Mouse (Mus musculus) macrophage (primary cell): Measurements from ENCODE around the gene Edil3. TPM values are rescaled to one million over a fixed set of nuclear protein-coding genes. Genes with fewer than 3 reads are reported as not detected.
"Not testable (repeated sequence)": the region's sequence is repeated elsewhere in the genome, so short reads cannot be mapped to it uniquely, and the experiment has no call there.

ENCODE experiments used
- H3K27ac ChIP-seq: fragments of 350-480 bp; formaldehyde crosslinking; 2 replicates; pipeline ENCODE4 v1.9.0; 2021
- H3K36me3 ChIP-seq: fragments of 350-480 bp; formaldehyde crosslinking; 2 replicates; pipeline ENCODE4 v1.9.0; 2021; ENCODE audit errors: inconsistent target
- H3K4me3 ChIP-seq: fragments of 350-480 bp; formaldehyde crosslinking; 2 replicates; pipeline ENCODE4 v1.9.0; 2021; ENCODE audit errors: inconsistent target
- H3K79me2 ChIP-seq: fragments of 350-480 bp; formaldehyde crosslinking; 2 replicates; pipeline ENCODE4 v1.9.0; 2021; ENCODE audit errors: inconsistent target
- WGBS: methylation state at CpG from one replicate; pipeline ENCODE4 v1.1.7; 2026; ENCODE audit warnings: inconsistent platforms; ENCODE audit not compliant: missing documents; 5-methylcytosine and 5-hydroxymethylcytosine counted together
- polyA plus RNA-seq: library from polyadenylated mRNA; stranded (reverse); fragments of 250-400 nt; gene quantifications from 3 replicates; pipeline ENCODE4 v1.2.4, GENCODE M21; 2018; ENCODE audit warnings: inconsistent platforms

The Edil3 gene
- polyA plus RNA-seq, 1 experiment from 2014 or later, result 0.62 TPM

DNA sequence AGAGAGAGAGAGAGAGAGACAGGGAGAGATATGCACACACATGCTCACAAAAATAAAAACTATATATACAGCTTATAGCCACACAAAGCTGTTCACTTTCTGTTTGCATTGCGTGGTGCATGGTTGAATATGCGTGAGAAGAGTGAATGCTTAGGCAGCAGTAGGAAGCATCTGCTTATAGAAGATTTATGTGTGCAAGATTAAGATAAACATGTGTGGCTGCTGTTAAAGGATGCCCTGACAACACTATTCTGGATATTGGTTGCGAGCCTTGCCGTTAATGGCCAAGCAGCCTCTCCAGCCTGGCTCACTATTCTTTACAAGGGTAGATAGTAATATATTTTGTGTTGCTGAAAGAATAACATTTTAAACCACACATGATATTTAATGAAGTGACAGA is 28.5 kb downstream of the Edil3 start:
- H3K36me3 ChIP-seq, result no peaks in the 10 kb centered on the region
- 37% methylated on average over 4 of the region's 4 CpGs for WGBS
- H3K4me3 ChIP-seq, result no peak overlapping the region
- no peak overlapping the region for H3K27ac ChIP-seq
- H3K79me2 ChIP-seq, result no peaks in the 10 kb centered on the region

DNA sequence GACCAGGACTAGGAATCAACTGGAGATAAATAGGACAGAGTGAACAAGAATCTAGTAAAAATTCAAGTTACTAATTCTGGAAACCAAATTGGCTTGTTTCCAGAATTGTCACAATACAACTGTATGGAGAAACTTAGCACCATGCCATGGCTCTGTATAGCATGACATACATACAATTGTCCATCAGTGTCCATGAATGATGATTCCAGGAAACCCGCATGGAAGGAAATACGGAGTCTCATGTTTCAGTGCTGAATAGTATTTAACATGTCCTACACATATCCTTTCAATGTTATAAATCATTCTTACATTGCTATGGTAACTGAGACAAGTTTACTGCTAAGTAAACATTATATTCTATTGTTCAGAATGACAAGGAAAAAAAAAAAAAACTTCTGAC is 58.7 kb downstream of the Edil3 start:
- Histone ChIP-seq H3K36me3 (no peaks in the 10 kb centered on the region), H3K79me2 (no peaks in the 10 kb centered on the region), H3K4me3 (no peak overlapping the region), H3K27ac (no peak overlapping the region)
- WGBS, result 79% methylated on average over 2 of the region's 2 CpGs

DNA sequence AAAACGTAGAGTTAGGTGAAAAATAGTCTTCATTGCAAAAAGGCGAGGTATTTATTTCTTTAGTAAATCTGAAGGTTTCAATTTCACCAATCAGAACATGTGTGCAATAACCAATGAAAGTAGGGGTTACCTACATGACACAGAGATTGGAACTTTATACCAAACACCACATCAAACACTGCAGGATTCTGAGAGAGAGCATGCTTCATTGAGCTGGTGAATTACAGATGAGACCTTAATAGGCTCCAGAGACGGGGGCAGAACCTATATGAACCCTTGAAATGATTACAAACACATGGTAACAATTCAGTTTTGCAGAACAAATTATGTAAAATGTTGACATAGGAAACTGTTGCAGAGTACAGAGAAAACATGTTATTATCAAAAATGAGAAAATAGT is 69.5 kb downstream of the Edil3 start:
- H3K79me2 ChIP-seq, result no peaks in the 10 kb centered on the region
- no peak overlapping the region for H3K4me3 ChIP-seq
- H3K27ac ChIP-seq, result no peak overlapping the region
- 86% methylated on average over 3 of the region's 3 CpGs for WGBS
- H3K36me3 ChIP-seq, result no peaks in the 10 kb centered on the region

DNA sequence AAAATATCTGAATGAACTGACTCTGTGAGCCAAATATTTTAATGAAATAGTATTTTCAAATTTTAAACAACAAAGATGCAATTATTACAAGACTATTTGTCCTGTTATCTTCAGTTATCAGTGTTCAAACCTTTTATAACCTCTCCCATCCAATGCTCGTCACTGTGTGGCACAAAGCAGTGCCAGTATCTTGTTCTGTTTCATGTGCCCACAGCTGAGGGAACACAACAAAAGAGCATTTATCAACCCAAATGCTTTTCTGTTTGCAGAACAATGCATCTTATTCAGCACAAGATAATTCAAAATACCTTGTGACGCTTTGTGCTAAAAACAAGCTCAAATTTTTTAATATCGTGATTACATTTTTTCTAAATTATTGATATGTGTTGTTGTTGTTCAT is 78.8 kb downstream of the Edil3 start:
- Histone ChIP-seq H3K79me2 (no peaks in the 10 kb centered on the region), H3K27ac (no peak overlapping the region), H3K4me3 (no peak overlapping the region), H3K36me3 (no peaks in the 10 kb centered on the region)
- 94% methylated on average over 3 of the region's 3 CpGs for WGBS

DNA sequence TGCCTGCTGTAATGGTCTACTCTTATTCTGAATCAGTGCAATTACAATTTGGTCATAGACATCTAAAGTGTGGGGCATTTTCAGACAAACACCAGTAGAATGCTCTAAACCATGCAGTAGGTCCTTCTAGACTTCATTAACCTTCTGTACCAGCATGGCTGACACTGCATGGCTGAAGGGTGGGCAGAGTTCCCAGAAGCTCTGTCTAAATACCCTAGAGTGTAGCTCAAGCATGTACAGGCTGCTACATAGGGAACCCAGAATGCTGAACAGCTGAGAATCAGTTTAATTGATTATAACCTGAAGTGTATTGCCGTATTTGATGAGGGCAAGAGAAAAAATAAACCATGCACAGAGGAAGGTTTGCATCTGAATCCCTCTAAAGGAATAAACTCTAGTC is 86.1 kb downstream of the Edil3 start:
- no peaks in the 10 kb centered on the region for H3K36me3 ChIP-seq
- WGBS, result 91% methylated on average over 1 of the region's 1 CpGs

DNA sequence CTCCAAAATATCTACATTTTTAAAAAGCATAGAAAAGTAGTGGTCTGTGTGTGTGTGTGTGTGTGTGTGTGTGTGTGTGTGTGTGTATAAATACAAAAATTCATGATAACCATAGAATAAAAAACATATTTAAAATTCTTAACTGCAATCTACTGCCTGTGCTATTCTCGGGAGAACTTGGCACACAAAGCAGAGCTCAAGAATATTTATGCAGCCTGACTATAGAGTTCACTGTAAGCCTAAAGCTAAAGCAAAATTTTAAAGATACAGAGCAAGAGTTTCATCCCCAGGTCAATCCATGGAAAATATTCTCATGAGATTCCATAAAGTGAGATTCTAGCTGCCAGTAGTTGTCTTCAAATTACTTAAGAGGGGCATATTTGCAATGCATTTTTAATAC is 86.9 kb downstream of the Edil3 start:
- Histone ChIP-seq H3K27ac (no peak overlapping the region), H3K36me3 (no peaks in the 10 kb centered on the region), H3K79me2 (no peaks in the 10 kb centered on the region), H3K4me3 (no peak overlapping the region)
- 76% methylated on average over 1 of the region's 1 CpGs for WGBS

More for the DNA sequence above, 86.1 kb downstream of the Edil3 start:
- H3K4me3 ChIP-seq, result no peak overlapping the region
- no peaks in the 10 kb centered on the region for H3K79me2 ChIP-seq
- no peak overlapping the region for H3K27ac ChIP-seq

DNA sequence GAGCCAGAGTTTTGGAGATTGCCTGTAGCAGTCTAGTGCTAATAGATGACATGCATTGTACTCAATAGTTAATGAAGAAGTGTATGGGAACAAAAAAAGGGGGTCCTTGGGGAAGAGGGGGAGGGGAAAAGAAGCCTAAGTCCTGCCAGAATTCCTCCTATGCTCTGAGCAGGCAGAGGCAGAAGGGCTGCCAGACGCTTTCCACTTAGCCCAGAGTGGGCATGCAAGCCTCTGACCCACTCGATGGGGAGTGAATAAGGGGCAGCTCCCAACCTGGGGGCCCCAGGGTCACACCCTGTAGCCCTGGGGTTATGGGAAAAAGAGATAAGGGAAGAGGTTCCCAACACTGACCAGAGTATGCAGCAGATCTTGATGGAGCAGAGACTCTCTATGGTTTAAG is 95.2 kb downstream of the Edil3 start:
- H3K27ac ChIP-seq, result no peak overlapping the region
- no peaks in the 10 kb centered on the region for H3K36me3 ChIP-seq
- WGBS, result 65% methylated on average over 2 of the region's 2 CpGs
- H3K79me2 ChIP-seq, result no peaks in the 10 kb centered on the region
- H3K4me3 ChIP-seq, result no peak overlapping the region

DNA sequence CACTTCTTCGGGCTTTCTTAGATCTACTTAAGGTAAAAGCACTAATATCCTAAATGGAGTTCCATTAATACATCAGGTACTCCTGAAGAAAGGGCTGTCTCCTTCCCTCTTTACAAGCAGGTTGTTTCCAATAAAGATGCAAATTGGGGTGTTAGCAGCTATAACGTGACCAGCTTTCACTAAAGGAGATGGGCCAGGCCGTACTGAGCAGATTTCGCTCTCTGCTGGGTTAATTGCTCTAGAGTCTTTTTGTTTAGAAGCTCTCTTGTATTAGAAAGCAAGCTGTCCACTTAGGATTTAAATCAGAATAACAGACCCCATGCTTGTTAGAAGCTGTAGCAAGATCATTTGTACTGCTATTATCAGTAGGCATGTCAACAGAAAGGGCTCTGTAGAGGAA is 108.4 kb downstream of the Edil3 start:
- 92% methylated on average over 4 of the region's 4 CpGs for WGBS
- Histone ChIP-seq H3K4me3 (no peak overlapping the region), H3K36me3 (no peaks in the 10 kb centered on the region), H3K79me2 (no peaks in the 10 kb centered on the region), H3K27ac (no peak overlapping the region)

DNA sequence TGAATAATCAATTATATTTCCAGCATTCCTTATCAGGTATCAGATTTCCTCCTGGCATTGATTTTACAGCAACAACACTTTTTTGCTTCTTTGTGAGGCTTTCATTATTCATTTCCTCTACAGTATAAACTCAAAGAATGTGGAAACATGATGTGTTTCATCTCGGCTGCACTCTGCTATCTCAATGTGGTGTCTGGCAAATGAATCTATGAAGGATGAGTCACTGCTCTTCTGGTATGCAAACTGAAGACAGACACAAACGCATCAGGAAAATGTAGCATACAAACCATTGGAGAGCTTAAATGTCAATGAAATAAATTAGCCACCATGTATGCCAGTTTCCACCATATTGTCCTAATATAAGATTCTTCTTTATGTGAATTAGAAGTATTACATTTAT is 117.3 kb downstream of the Edil3 start:
- no peak overlapping the region for H3K4me3 ChIP-seq
- 80% methylated on average over 2 of the region's 2 CpGs for WGBS
- no peaks in the 10 kb centered on the region for H3K36me3 ChIP-seq
- H3K27ac ChIP-seq, result no peak overlapping the region
- no peaks in the 10 kb centered on the region for H3K79me2 ChIP-seq

DNA sequence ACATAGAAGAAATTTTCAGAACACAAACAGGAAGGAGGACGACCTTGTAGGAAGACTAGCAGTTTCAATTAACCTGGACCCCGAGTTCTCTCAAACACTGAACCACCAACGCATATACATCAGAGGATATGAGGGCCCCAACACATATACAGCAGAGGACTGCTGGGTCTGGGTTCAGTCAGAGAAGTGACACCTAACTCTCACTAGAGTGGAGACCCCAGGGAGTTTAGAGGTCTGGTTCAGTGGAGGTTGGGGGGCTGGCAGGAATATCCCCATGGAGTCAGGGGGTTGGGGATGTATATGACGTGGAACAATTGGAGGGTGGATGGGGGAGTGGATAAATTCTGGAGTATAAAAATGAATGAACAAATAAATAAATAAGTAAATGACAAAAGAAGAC is 151.1 kb downstream of the Edil3 start:
- WGBS, result 83% methylated on average over 4 of the region's 4 CpGs
- no peaks in the 10 kb centered on the region for H3K36me3 ChIP-seq
- H3K4me3 ChIP-seq, result no peak overlapping the region
- no peaks in the 10 kb centered on the region for H3K79me2 ChIP-seq
- no peak overlapping the region for H3K27ac ChIP-seq

DNA sequence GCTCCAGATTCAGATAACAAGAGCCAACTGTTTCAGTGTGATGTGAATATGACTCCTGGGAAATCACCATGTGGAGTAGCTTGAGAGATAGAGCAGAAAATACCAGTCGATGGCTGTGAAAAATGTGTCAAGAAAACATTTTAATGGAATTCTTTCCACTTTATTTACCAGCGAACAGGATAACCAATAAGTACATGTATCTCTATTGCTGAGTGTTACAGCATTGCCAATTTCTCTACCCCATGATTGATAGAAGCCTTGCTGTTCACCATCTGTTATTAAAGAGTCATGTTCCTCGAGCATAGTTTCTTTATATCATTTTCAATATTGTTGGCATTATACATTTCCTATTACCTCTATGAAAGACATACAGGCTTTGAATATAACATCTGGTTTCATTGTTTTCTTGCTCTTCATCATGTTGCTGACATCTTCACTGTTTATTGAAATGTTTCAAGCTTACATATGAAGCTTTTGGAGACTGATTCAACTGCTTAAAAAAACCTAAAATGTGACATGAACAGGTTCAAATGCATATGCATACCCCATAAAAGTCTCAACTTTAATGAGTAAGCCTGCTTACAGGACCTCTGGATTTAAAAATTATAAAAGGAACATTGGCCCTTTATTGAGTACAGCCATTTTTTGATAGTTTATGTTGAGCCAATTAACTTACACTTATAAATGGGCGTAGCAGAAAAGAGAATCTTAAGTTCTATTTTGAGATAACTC is 186.6 kb downstream of the Edil3 start:
- H3K4me3 ChIP-seq, result no peak overlapping the region
- H3K36me3 ChIP-seq, result no peaks in the 10 kb centered on the region
- 83% methylated on average over 4 of the region's 4 CpGs for WGBS
- H3K79me2 ChIP-seq, result no peaks in the 10 kb centered on the region
- H3K27ac ChIP-seq, result no peak overlapping the region

DNA sequence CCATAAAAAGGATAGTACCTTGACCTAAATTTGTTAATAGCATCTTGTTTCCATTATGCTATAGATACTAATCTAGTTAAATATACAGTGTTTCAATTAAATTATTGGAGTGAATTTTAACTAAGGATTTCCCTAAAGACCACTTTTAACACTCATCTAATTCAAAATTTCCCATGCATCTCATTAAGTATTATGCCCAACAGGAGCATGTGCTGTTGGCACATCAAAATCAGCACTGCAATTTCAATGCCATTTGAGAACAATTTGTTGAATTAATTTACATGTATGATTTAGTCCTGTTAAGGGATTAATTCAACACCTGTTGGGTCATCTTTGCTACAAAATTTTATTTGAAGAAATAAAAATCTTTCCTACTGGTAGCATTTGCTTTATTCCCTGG is 191.2 kb downstream of the Edil3 start:
- Histone ChIP-seq H3K4me3 (no peak overlapping the region), H3K79me2 (no peaks in the 10 kb centered on the region), H3K36me3 (no peaks in the 10 kb centered on the region), H3K27ac (no peak overlapping the region)

DNA sequence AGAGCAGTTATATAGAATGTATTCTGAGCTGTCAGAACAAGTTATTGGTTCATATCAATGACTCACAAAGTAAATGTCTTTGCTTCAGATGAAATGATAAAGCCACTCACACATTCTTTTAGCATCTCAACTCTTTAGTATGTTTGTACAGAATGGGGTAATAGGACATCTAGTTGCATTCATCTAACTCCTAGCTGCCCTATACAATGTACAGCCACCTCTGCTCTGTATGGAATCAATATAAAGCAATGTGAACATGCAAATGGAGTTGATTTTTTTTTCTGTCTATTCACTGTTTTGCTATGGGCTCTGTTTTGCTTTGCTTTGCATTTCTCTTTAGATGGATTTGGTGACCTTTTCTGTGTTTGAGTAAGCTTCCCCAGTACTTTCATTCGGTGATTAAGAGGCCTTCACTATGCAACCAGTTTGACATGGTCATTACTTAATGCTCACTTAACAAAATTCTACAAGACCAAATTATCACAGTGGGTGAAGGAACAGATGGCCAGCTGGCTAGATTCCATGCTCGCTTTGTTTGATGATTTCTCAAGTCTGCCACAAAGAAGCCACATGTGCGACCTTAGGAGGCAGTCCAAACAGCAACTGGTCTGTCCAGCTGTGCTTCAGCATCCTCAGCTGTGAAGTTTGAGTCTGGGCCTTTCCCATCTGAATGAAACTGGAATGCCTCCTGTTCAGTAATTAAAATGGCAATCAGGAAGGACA is 208.7 kb downstream of the Edil3 start:
- 89% methylated on average over 3 of the region's 3 CpGs for WGBS
- H3K79me2 ChIP-seq, result no peaks in the 10 kb centered on the region
- H3K4me3 ChIP-seq, result no peak overlapping the region
- no peaks in the 10 kb centered on the region for H3K36me3 ChIP-seq
- no peak overlapping the region for H3K27ac ChIP-seq

DNA sequence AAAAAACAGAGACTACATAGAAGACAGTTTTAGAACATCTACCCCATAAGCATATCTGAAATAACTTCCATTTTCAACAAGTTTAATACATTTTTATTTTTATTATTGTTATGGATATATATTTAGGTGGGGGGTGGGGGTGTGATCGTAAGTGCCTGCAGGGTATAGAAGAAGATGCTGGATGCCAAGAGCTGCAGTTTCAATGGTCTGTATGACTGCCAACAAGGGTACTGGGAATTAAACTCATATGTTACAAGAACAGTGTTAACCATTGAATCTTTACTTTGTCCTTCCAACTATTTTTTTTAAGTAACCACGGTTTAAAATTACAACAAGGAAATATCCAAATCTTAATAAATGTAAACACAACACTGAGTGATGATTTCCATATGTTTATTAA is 214.4 kb downstream of the Edil3 start:
- WGBS, result 83% methylated on average over 2 of the region's 2 CpGs

DNA sequence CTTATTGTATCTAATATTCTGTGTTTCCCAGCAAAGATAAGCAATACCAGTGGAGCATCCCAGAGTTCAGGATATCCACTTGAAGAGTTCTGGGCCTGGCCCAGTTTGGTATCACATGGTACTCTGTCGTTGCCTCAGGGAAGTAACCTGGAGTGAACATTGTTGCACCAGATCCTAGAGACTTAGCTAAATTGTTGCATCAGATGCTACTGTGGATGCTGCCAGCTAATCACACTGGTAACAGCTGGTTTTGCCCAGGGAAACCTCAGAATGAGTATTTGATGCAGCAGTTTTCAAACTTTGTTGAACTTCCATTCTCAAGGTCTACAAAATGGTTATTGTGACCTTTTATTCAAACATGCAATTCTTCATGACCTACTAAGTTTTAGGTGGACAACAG is 220.2 kb downstream of the Edil3 start:
- Histone ChIP-seq H3K36me3 (no peaks in the 10 kb centered on the region), H3K4me3 (no peak overlapping the region), H3K27ac (no peak overlapping the region), H3K79me2 (no peaks in the 10 kb centered on the region)
- WGBS, result 94% methylated on average over 1 of the region's 1 CpGs

More for the DNA sequence above, 214.4 kb downstream of the Edil3 start:
- H3K79me2 ChIP-seq, result no peaks in the 10 kb centered on the region
- no peaks in the 10 kb centered on the region for H3K36me3 ChIP-seq
- H3K4me3 ChIP-seq, result no peak overlapping the region
- H3K27ac ChIP-seq, result no peak overlapping the region

DNA sequence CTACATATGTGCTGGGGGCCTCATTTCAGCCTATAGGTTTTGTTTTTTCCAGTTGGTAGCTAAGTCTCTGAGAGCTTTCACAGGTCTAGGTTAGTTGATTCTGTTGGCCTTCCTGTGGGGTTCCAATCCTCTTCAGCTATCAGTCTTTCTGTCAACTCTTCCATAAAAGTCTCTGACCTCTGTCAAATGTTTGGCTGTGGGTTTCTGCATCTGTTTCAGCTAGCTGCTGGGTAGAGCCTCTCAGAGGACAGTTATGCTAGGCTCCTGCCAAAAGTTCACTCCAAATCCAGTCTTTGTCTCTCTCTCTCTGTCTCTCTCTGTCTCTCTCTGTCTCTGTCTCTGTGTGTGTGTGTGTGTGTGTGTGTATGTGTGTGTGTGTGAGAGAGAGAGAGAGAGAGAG is 248.9 kb downstream of the Edil3 start:
- not testable (repeated sequence) for H3K36me3 ChIP-seq, H3K27ac ChIP-seq, H3K4me3 ChIP-seq, H3K79me2 ChIP-seq
